Mouse (Mus musculus) heart, postnatal 0 days (tissue): Measurements from ENCODE around the gene Slx4ip.

Source experiments
- CTCF ChIP-seq: IDR thresholded peaks from 2 replicates; pipeline ENCODE4 v1.5.1; 2016; ENCODE audit warnings: antibody characterized with exemption, control low read depth, low read depth
- EP300 ChIP-seq: IDR thresholded peaks from 2 replicates; pipeline ENCODE4 v1.6.1; 2016; ENCODE audit warnings: antibody characterized with exemption, low read depth

- TF ChIP-seq CTCF: no peak
- no peak for TF ChIP-seq EP300
These were observed 202.2 kb downstream of the Slx4ip start for GRCm38 (mm10) chr2:137093298-137093630.
